Mouse (Mus musculus) bone marrow macrophage, adult 2 months (primary cell): Measurements from ENCODE around the gene Sdk2.

Source experiments
- CTCF ChIP-seq: IDR thresholded peaks from 2 replicates; pipeline ENCODE4 v1.5.1; 2012; ENCODE audit warnings: low read depth, mild to moderate bottlenecking, low read length, moderate library complexity
- POLR2A ChIP-seq: IDR thresholded peaks from 2 replicates; pipeline ENCODE4 v1.6.1; 2012; ENCODE audit warnings: mild to moderate bottlenecking, low read depth, low read length, borderline replicate concordance

GRCm38 (mm10) chr11:113851750-113852149 lies 215.1 kb downstream of the Sdk2 start:
- no peak for TF ChIP-seq CTCF
- no peak for TF ChIP-seq POLR2A
